In the genomic region with DNA sequence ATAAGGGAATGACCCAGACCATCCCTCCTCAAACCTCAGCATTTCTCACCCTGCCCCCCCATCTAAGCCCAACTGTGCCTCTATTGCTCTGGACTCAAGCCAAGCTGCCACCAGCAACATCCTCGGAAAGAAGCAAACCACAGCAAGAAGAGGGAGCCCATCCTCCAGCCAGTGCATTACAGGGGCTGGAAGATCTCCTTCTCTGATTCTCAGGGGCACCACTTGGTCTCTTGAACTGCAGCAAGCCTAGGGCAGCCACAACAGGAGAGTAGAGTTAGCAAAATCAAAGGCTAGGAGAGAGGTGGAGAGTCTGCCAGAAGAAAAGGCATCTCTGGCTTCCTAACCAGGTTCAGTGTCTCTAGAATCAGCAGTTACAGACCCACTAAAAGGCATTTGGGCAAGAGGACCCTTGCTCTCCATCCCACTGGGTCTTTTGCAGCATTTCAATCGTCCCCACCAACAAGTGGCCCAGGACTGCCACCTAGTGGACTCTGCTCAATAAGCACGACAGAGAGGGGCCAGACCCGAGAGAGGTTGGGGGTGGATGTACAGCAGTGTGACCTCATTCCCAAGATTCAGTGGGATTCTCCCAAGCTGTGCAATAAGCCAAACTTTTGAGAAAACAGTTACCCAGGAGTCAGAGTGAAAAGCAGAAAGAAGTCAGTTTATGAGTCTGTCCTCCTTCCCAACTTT, we compare ENCODE assay signal across 8 mouse cellular contexts. TPM values are rescaled to one million over a fixed set of nuclear protein-coding genes. Genes with fewer than 3 reads are reported as not detected.
A peak's percentile ranks its signal among the peaks of the same experiment; 100 is the strongest.
DNase-seq lines count a peak whose midpoint lies in the region; ATAC-seq lines count a peak whose summit lies in the region.

No protein-coding gene starts in this region.

- peaks cover 11% of the 10 kb centered on the region for H3K4me1 ChIP-seq in hindbrain, embryonic 15.5 days (replicated peaks)

- DNase-seq in Muller cell, postnatal 12 days (ENCODE audit: inconsistent ontology term), result peak; percentile 73
- peak; percentile 87 for DNase-seq in cerebellum, adult 8-10 months
- peak; percentile 46 to 82 for DNase-seq in frontal cortex, postnatal 10 days (ENCODE audit: low spot score in 2 of 2)
- DNase-seq in layer of hippocampus, postnatal 36 days, result peak; percentile 83 to 86
- peak; percentile 49 to 50 for DNase-seq in right cerebral cortex, postnatal 36 days (ENCODE audit: low spot score in 2 of 2)

- ATAC-seq in hindbrain, embryonic 15.5 days (ENCODE audit: low FRiP score, low read depth), result peak; percentile 85
- ATAC-seq in megakaryocyte progenitor cell, adult 5-6 weeks (replicated peaks; ENCODE audit: poor library complexity), result peak; percentile 83
- no peak for ATAC-seq in inflammation-experienced regulatory T-cells, adult 6 months

- H3K9me3 ChIP-seq in hindbrain, embryonic 15.5 days, result no peaks in the 10 kb centered on the region

- H3K27ac ChIP-seq in hindbrain, embryonic 15.5 days (replicated peaks), result no peak overlapping the region

- 9% methylated on average over 4 of the region's 4 CpGs for WGBS in hindbrain, embryonic 15.5 days

- H3K27me3 ChIP-seq in hindbrain, embryonic 15.5 days, result no peaks in the 10 kb centered on the region

- no peak overlapping the region for H3K4me2 ChIP-seq in hindbrain, embryonic 15.5 days

- H3K36me3 ChIP-seq in hindbrain, embryonic 15.5 days, result no peaks in the 10 kb centered on the region

- H3K9ac ChIP-seq in hindbrain, embryonic 15.5 days, result no peak overlapping the region

- H3K4me3 ChIP-seq in hindbrain, embryonic 15.5 days, result no peak overlapping the region

RNA-seq across cellular contexts. Expression of a gene that starts 42.3 kb away (rescaled TPM):
- polyA plus RNA-seq in hindbrain, embryonic 15.5 days (2015; fragmentation: Nextera tagmentation; extraction: Ambion mirVana), result 173 and 178 TPM in 2 replicates
- total RNA-seq in layer of hippocampus, postnatal 36 days (2021), result 10 to 100 TPM; 63.0 to 64.8 TPM
- 19.3 and 19.7 TPM in 2 replicates for total RNA-seq in megakaryocyte progenitor cell, adult 5-6 weeks (2015)
- 8.8 and 10.3 TPM in 2 replicates for total RNA-seq in megakaryocyte progenitor cell, adult 5-6 weeks (2017)
- 1 to 10 TPM; 3.0 to 5.3 (median 3.6) TPM for polyA plus RNA-seq in inflammation-experienced regulatory T-cells, adult 6 months (2017; shearing (Covaris generic))
